Mouse (Mus musculus): ENCODE results near the gene AU040320. TPM values are rescaled to one million over a fixed set of nuclear protein-coding genes. Genes with fewer than 3 reads are reported as not detected.

Gene AU040320
- polyA plus RNA-seq, 1 experiment from 2014 or later, result 31.4 TPM

GRCm38 (mm10) chr4:126852971-126853370 lies 99.6 kb downstream of the AU040320 start:
- 68% methylated on average over 11 of the region's 11 CpGs for WGBS

DNA sequence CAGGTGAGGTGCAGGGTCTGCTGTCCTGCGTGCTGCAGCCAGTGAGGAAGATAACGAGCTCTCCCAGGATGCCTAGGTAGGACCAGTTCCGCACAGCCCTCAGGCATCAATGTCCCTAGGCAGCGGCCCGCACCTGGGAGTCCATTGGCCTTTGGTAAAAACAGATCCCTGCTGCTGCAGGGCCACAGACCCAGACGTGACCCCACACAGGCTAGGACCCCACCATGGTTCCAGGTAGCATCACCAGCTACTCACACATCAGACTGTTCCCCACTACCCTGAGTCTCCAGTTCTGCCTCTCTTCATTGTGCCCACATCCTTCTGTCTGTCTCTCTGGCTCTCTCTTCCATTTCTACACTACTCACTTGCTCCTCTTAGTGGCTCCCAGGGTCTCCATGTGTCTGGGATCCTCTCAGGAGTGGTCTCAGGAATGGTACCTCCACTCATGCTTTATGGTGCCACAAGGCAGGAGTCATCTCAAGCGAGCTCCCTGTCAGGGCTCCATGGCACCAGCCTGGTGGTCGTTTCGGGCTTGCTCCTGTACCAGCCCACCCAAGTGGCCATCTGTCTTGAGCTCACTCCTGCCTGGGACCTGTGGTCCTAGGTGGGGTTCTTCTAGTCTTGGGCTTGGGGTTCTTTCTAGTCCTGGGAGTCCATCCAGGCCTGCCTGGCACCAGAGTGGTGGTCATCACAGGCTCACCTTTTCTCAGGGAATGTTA lies 107.1 kb downstream of the AU040320 start:
- WGBS, result 92% methylated on average over 9 of the region's 9 CpGs
- no peaks in the 10 kb centered on the region for H3K9me3 ChIP-seq
- peaks cover 77% of the 10 kb centered on the region for H3K36me3 ChIP-seq
- H3K4me3 ChIP-seq, result no peak overlapping the region
- no peaks in the 10 kb centered on the region for H3K4me1 ChIP-seq (replicated peaks)
- no peaks in the 10 kb centered on the region for H3K27me3 ChIP-seq (ENCODE audit: insufficient read depth, poor library complexity, severe bottlenecking)
- DNase-seq (ENCODE audit: low spot score), result no peak
- no peak overlapping the region for H3K27ac ChIP-seq

More at GRCm38 (mm10) chr4:126852971-126853370, 99.6 kb downstream of the AU040320 start:
- Histone ChIP-seq H3K9me3 (no peaks in the 10 kb centered on the region), H3K27ac (no peak overlapping the region), H3K27me3 (ENCODE audit: insufficient read depth, poor library complexity, severe bottlenecking) (no peaks in the 10 kb centered on the region), H3K36me3 (peaks cover 73% of the 10 kb centered on the region), H3K4me1 (replicated peaks) (no peaks in the 10 kb centered on the region; the same call in 1 of the 2 replicates), H3K4me3 (no peak overlapping the region)
- DNase-seq (ENCODE audit: low spot score), result no peak

DNA sequence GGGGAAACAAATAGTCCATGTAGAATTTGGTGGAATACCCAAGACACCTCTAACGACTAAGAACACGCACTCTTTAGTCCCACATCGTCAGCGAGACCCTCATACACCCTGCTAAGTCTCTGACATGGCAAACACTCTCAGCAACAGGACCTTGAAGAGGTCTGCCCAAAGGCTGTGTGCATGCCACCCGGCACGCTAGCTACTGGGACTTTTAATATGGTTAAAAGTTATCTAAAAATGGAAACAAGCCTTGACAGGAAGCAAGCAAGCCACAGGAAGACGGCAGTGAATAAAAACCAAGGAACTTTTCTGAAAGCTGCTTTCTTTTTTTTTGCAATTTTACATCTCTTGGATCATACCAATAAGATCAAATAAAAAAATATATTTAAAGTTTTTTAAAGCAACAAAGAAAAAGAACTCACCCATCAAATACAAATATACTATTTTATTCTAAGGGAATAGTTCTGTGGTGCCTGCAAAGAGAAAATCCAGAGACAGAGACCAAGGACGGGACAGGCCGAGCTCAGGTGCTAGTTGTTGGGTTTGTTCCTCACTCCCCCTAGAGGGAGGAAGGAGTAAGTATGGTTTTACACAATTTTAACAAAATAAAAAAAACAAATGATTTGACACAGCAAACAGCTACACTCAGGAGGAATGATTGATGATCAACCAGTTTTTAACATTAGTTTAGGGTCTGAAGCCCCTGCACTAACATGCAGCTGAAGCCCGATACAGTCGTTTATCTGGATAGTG lies 108.3 kb downstream of the AU040320 start:
- no peak for DNase-seq (ENCODE audit: low spot score)
- Histone ChIP-seq H3K4me1 (replicated peaks) (no peaks in the 10 kb centered on the region), H3K9me3 (no peaks in the 10 kb centered on the region), H3K36me3 (peaks cover 82% of the 10 kb centered on the region), H3K27ac (no peak overlapping the region), H3K4me3 (no peak overlapping the region), H3K27me3 (ENCODE audit: insufficient read depth, poor library complexity, severe bottlenecking) (no peaks in the 10 kb centered on the region)
- 91% methylated on average over 11 of the region's 11 CpGs for WGBS

- Histone ChIP-seq H3K4me3 (no peak overlapping the region), H3K27ac (no peak overlapping the region), H3K27me3 (ENCODE audit: insufficient read depth, poor library complexity, severe bottlenecking) (no peaks in the 10 kb centered on the region), H3K36me3 (peaks cover 87% of the 10 kb centered on the region), H3K4me1 (replicated peaks) (no peaks in the 10 kb centered on the region), H3K9me3 (no peaks in the 10 kb centered on the region)
- no peak for DNase-seq (ENCODE audit: low spot score)
- 93% methylated on average over 12 of the region's 12 CpGs for WGBS
Observed at GRCm38 (mm10) chr4:126868699-126869098, 115.4 kb downstream of the AU040320 start.

DNA sequence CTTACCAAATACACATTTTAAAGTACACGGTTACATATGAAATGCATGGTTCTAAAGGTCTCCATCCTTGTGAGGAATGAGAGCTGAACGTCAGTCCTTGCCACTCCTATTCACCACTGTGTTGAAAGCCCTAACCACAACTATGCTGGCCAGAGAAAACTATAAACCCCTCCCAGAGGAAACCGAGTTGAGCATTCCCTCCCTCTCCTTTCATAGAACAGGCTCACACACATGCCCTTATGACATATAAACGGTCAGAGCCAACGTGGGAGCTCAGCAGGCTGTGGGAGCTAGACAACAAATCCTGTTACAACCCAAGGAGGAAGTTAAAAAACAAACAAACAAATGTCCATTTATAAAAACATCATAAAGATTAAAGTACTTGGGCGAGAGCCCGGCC lies 119.4 kb downstream of the AU040320 start:
- H3K27ac ChIP-seq, result no peak overlapping the region
- WGBS, result 82% methylated on average over 7 of the region's 7 CpGs
- DNase-seq (ENCODE audit: low spot score), result no peak
- H3K36me3 ChIP-seq, result peaks cover 87% of the 10 kb centered on the region
- H3K4me3 ChIP-seq, result no peak overlapping the region
- H3K4me1 ChIP-seq (replicated peaks), result no peaks in the 10 kb centered on the region
- H3K9me3 ChIP-seq, result no peaks in the 10 kb centered on the region
- no peaks in the 10 kb centered on the region for H3K27me3 ChIP-seq (ENCODE audit: insufficient read depth, poor library complexity, severe bottlenecking)

DNA sequence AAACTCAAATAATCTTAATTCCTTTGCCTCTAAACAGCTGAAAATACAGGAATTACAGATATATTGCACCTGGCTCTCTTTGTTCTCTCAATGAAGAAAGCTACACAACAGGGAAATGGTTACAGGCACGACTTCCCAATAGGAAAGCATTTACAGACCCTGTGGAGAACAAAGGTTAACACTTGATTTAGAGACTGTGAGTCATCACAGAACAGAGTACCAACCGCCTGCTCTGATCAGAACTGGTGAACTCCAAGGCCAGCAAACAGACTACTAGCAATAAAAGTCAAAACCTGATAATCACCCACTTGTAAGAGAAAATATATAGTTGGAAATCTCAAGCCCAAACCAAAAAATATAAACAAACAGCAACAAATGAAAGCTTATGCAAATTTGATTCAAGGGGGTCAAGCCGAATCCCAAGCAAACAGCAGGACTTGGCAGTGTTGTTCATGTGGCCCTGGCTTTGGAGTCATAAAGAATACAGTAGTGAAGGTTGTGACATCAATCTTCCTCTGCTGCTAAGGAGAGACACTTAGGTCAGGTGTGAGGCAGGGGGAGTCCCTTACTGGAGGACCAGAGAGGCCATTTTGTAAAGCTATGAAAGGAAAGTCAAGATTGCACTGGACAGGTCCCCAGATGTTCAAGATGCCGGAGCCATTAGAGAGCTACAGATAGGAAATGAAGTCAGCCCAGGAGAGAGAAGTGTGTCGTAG lies 126.4 kb downstream of the AU040320 start:
- Histone ChIP-seq H3K9me3 (no peaks in the 10 kb centered on the region), H3K36me3 (peaks cover 88% of the 10 kb centered on the region), H3K27ac (no peak overlapping the region), H3K4me1 (replicated peaks) (no peaks in the 10 kb centered on the region), H3K27me3 (ENCODE audit: insufficient read depth, poor library complexity, severe bottlenecking) (no peaks in the 10 kb centered on the region), H3K4me3 (no peak overlapping the region)
- no peak for DNase-seq (ENCODE audit: low spot score)
- 92% methylated on average over 5 of the region's 5 CpGs for WGBS

DNA sequence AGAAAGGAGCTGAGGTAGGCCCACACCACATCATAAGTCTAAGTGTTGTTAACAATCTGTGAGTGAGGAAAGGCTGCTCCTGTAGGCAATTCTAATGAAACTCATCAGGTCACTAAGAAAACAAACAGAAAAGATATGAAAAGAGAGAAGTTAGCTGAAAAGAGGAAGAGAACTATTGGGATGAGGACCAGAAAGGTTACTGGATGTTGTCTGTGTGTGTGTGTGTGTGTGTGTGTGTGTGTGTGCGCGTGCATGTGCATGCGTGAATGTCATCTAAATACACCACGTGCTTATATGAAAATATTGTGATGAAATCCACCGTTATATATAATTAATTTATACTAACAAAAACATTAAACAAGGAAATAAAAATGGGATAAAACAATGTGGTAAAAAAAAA lies 130.3 kb downstream of the AU040320 start:
- Histone ChIP-seq H3K27me3 (ENCODE audit: insufficient read depth, poor library complexity, severe bottlenecking) (no peaks in the 10 kb centered on the region), H3K9me3 (no peaks in the 10 kb centered on the region), H3K36me3 (peaks cover 77% of the 10 kb centered on the region), H3K4me1 (replicated peaks) (no peaks in the 10 kb centered on the region), H3K4me3 (no peak overlapping the region), H3K27ac (no peak overlapping the region)
- DNase-seq (ENCODE audit: low spot score), result no peak
- WGBS, result 96% methylated on average over 5 of the region's 5 CpGs

- Histone ChIP-seq H3K27ac (no peak overlapping the region), H3K27me3 (ENCODE audit: insufficient read depth, poor library complexity, severe bottlenecking) (no peaks in the 10 kb centered on the region), H3K36me3 (peaks cover 78% of the 10 kb centered on the region), H3K4me3 (no peak overlapping the region), H3K4me1 (replicated peaks) (no peaks in the 10 kb centered on the region), H3K9me3 (no peaks in the 10 kb centered on the region)
- DNase-seq (ENCODE audit: low spot score), result no peak
- 50% methylated on average over 1 of the region's 1 CpGs for WGBS
Observed at GRCm38 (mm10) chr4:126885953-126886352, 132.6 kb downstream of the AU040320 start.

- no peak overlapping the region for H3K27ac ChIP-seq
Observed at GRCm38 (mm10) chr4:126889879-126890278, 136.5 kb downstream of the AU040320 start.

More at GRCm38 (mm10) chr4:126889879-126890278, 136.5 kb downstream of the AU040320 start:
- Histone ChIP-seq H3K27me3 (ENCODE audit: insufficient read depth, poor library complexity, severe bottlenecking) (no peaks in the 10 kb centered on the region), H3K4me3 (no peak overlapping the region), H3K9me3 (no peaks in the 10 kb centered on the region), H3K4me1 (replicated peaks) (no peaks in the 10 kb centered on the region), H3K36me3 (peaks cover 90% of the 10 kb centered on the region)
- no peak for DNase-seq (ENCODE audit: low spot score)
- WGBS, result 94% methylated on average over 8 of the region's 8 CpGs

Other genes with a start within 250 kb of the AU040320 start
- 1.8 and 2.8 TPM in 2 replicates for gene Ago4, start 220.1 kb upstream of the AU040320 start, polyA plus RNA-seq (2016; fragmentation: Nextera tagmentation; extraction: Ambion mirVana)
- gene Clspn, start 196.6 kb upstream of the AU040320 start, polyA plus RNA-seq (2016; fragmentation: Nextera tagmentation; extraction: Ambion mirVana), result 41.8 and 58.7 TPM in 2 replicates
- gene 5730409E04Rik, start 143.7 kb upstream of the AU040320 start, polyA plus RNA-seq (2016; fragmentation: Nextera tagmentation; extraction: Ambion mirVana), result 2.3 and 2.4 TPM in 2 replicates
- 581 and 598 TPM in 2 replicates for gene Psmb2, start 75.9 kb upstream of the AU040320 start, polyA plus RNA-seq (2016; fragmentation: Nextera tagmentation; extraction: Ambion mirVana)
- 0.73 and 1.8 TPM in 2 replicates for gene Tfap2e, start 17.3 kb upstream of the AU040320 start, polyA plus RNA-seq (2016; fragmentation: Nextera tagmentation; extraction: Ambion mirVana)
- gene Ncdn, start 106 bp upstream of the AU040320 start, polyA plus RNA-seq (2016; fragmentation: Nextera tagmentation; extraction: Ambion mirVana), result 35.6 and 49.1 TPM in 2 replicates
- 24.3 and 27.3 TPM in 2 replicates for gene Zmym4, start 214.6 kb downstream of the AU040320 start, polyA plus RNA-seq (2016; fragmentation: Nextera tagmentation; extraction: Ambion mirVana)

All from hindbrain, embryonic 10.5 days (tissue).